Mouse (Mus musculus) midbrain, embryonic 11.5 days (tissue): ENCODE measurements around the gene Myh1. TPM values are rescaled to one million over a fixed set of nuclear protein-coding genes. Genes with fewer than 3 reads are reported as not detected.

ENCODE experiments used
- ATAC-seq: fragments of 200-750 bp; cut with Nextera tagmentation; 2 replicates; pipeline ENCODE4 v1.8.0; 2017; ENCODE audit warnings: moderate TSS enrichment, moderate library complexity; ENCODE audit not compliant: low FRiP score
- DNase-seq: peaks from one replicate; pipeline ENCODE4 v3.0.0; 2015; ENCODE audit warnings: low spot score; ENCODE audit errors: missing footprints
- H3K27ac ChIP-seq: fragments of 300-500 bp; sonication (generic); 2 replicates; pipeline ENCODE4 v1.5.1; 2014; ENCODE audit warnings: low read depth, low read length
- H3K27me3 ChIP-seq: fragments of 300-500 bp; sonication (generic); 2 replicates; pipeline ENCODE4 v1.6.1; 2014; ENCODE audit warnings: mild to moderate bottlenecking, low read length, moderate library complexity, mixed read lengths; ENCODE audit not compliant: control insufficient read depth, insufficient read depth
- H3K36me3 ChIP-seq: fragments of 300-500 bp; sonication (generic); 2 replicates; pipeline ENCODE4 v1.6.1; 2014; ENCODE audit warnings: mild to moderate bottlenecking, low read length, moderate library complexity, mixed read lengths; ENCODE audit not compliant: control insufficient read depth, insufficient read depth
- H3K4me1 ChIP-seq: fragments of 300-500 bp; sonication (generic); 2 replicates; pipeline ENCODE4 v1.6.1; 2014; ENCODE audit warnings: low read length; ENCODE audit not compliant: control insufficient read depth, insufficient read depth
- H3K4me2 ChIP-seq: fragments of 300-500 bp; sonication (generic); 2 replicates; pipeline ENCODE4 v1.6.1; 2014; ENCODE audit warnings: mild to moderate bottlenecking, moderate library complexity
- H3K4me3 ChIP-seq: fragments of 300-500 bp; sonication (generic); 2 replicates; pipeline ENCODE4 v1.5.1; 2014; ENCODE audit warnings: low read depth, low read length
- H3K9ac ChIP-seq: fragments of 300-500 bp; sonication (generic); 2 replicates; pipeline ENCODE4 v1.6.1; 2014; ENCODE audit warnings: low read length
- H3K9me3 ChIP-seq: fragments of 300-500 bp; sonication (generic); 2 replicates; pipeline ENCODE4 v1.6.1; 2016; ENCODE audit warnings: low read length; ENCODE audit not compliant: control insufficient read depth
- WGBS: fragments of 180-500 bp; shearing (Covaris S2); extraction: QIAGEN DNeasy Blood & Tissue Kit; methylation state at CpG from one replicate; pipeline ENCODE4 v1.1.7; 2014; 5-methylcytosine and 5-hydroxymethylcytosine counted together
- polyA plus RNA-seq: library from polyadenylated mRNA; unstranded; fragments of >200 nt; fragmentation: Nextera tagmentation; extraction: Ambion mirVana; gene quantifications from 2 replicates; pipeline ENCODE4 v1.2.1, GENCODE M21; 2014

Myh1 gene
- polyA plus RNA-seq, 1 experiment from 2014 or later = not detected

- Histone ChIP-seq H3K9ac (no peak overlapping the region), H3K4me2 (no peak overlapping the region), H3K27ac (no peak overlapping the region), H3K4me1 (no peaks in the 10 kb centered on the region), H3K4me3 (no peak overlapping the region), H3K36me3 (no peaks in the 10 kb centered on the region), H3K27me3 (no peaks in the 10 kb centered on the region), H3K9me3 (no peaks in the 10 kb centered on the region)
- ATAC-seq (no peak), DNase-seq (no peak)
- WGBS = 68% methylated on average over 5 of the region's 5 CpGs
Measured at GRCm38 (mm10) chr11:67164851-67165250, 35.0 kb upstream of the Myh1 start.

- Histone ChIP-seq H3K9me3 (no peaks in the 10 kb centered on the region), H3K4me1 (no peaks in the 10 kb centered on the region), H3K27ac (no peak overlapping the region), H3K4me2 (no peak overlapping the region), H3K36me3 (no peaks in the 10 kb centered on the region), H3K4me3 (no peak overlapping the region), H3K27me3 (no peaks in the 10 kb centered on the region), H3K9ac (no peak overlapping the region)
- WGBS = 50% methylated on average over 5 of the region's 5 CpGs
- DNase-seq (no peak), ATAC-seq (no peak)
Measured at GRCm38 (mm10) chr11:67169301-67169700, 30.6 kb upstream of the Myh1 start.

GRCm38 (mm10) chr11:67170727-67171126, 29.1 kb upstream of the Myh1 start, which contains the start of gene Myh2:
TSS of gene Myh2 (plus strand) at chr11:67171027.
- Histone ChIP-seq H3K9ac (no peak within 1 kb of the TSS), H3K36me3 (no peaks in the 10 kb centered on the region), H3K4me3 (no peak within 1 kb of the TSS), H3K27ac (no peak within 1 kb of the TSS), H3K9me3 (no peaks in the 10 kb centered on the region), H3K4me1 (no peaks in the 10 kb centered on the region), H3K4me2 (no peak within 1 kb of the TSS), H3K27me3 (no peaks in the 10 kb centered on the region)
- no peak for ATAC-seq
- 76% methylated on average over 14 of the region's 14 CpGs for WGBS
- no peak for DNase-seq

- Histone ChIP-seq H3K9ac (no peak overlapping the region), H3K27me3 (no peaks in the 10 kb centered on the region), H3K36me3 (no peaks in the 10 kb centered on the region), H3K4me1 (no peaks in the 10 kb centered on the region), H3K4me2 (no peak overlapping the region), H3K4me3 (no peak overlapping the region), H3K27ac (no peak overlapping the region), H3K9me3 (no peaks in the 10 kb centered on the region)
- DNase-seq = no peak
- WGBS = 91% methylated on average over 2 of the region's 2 CpGs
- ATAC-seq = no peak
Measured at GRCm38 (mm10) chr11:67172439-67172838, 27.4 kb upstream of the Myh1 start.

GRCm38 (mm10) chr11:67176376-67176775, 23.5 kb upstream of the Myh1 start:
- no peak for ATAC-seq
- Histone ChIP-seq H3K36me3 (no peaks in the 10 kb centered on the region), H3K9me3 (no peaks in the 10 kb centered on the region), H3K4me3 (no peak overlapping the region), H3K27me3 (no peaks in the 10 kb centered on the region), H3K4me2 (no peak overlapping the region), H3K9ac (no peak overlapping the region), H3K27ac (no peak overlapping the region), H3K4me1 (no peaks in the 10 kb centered on the region)
- 65% methylated on average over 5 of the region's 5 CpGs for WGBS
- DNase-seq = no peak

- H3K9me3 ChIP-seq = no peaks in the 10 kb centered on the region
- H3K4me2 ChIP-seq = no peak overlapping the region
- WGBS = 87% methylated on average over 10 of the region's 10 CpGs
- ATAC-seq (no peak), DNase-seq (no peak)
- no peak overlapping the region for H3K27ac ChIP-seq
- H3K27me3 ChIP-seq = no peaks in the 10 kb centered on the region
- no peak overlapping the region for H3K9ac ChIP-seq
- H3K4me3 ChIP-seq = no peak overlapping the region
- no peaks in the 10 kb centered on the region for H3K36me3 ChIP-seq
- no peaks in the 10 kb centered on the region for H3K4me1 ChIP-seq
Measured at GRCm38 (mm10) chr11:67190316-67190715, 9.5 kb upstream of the Myh1 start.

- no peak for ATAC-seq
- Histone ChIP-seq H3K27ac (no peak overlapping the region), H3K27me3 (no peaks in the 10 kb centered on the region), H3K9me3 (no peaks in the 10 kb centered on the region), H3K4me3 (no peak overlapping the region), H3K4me1 (no peaks in the 10 kb centered on the region), H3K9ac (no peak overlapping the region), H3K36me3 (no peaks in the 10 kb centered on the region), H3K4me2 (no peak overlapping the region)
- DNase-seq = no peak
- 91% methylated on average over 2 of the region's 2 CpGs for WGBS
Measured at GRCm38 (mm10) chr11:67190814-67191213, 9.0 kb upstream of the Myh1 start.

- 92% methylated on average over 14 of the region's 14 CpGs for WGBS
- Histone ChIP-seq H3K27ac (no peak overlapping the region), H3K9ac (no peak overlapping the region), H3K9me3 (no peaks in the 10 kb centered on the region), H3K4me3 (no peak overlapping the region), H3K36me3 (no peaks in the 10 kb centered on the region), H3K4me1 (no peaks in the 10 kb centered on the region), H3K27me3 (no peaks in the 10 kb centered on the region), H3K4me2 (no peak overlapping the region)
- DNase-seq (no peak), ATAC-seq (no peak)
Measured at GRCm38 (mm10) chr11:67191496-67191895, 8.4 kb upstream of the Myh1 start.

- Histone ChIP-seq H3K4me2 (no peak overlapping the region), H3K4me3 (no peak overlapping the region), H3K4me1 (no peaks in the 10 kb centered on the region), H3K27ac (no peak overlapping the region), H3K36me3 (no peaks in the 10 kb centered on the region), H3K9me3 (no peaks in the 10 kb centered on the region; the same call in 1 of the 2 replicates), H3K9ac (no peak overlapping the region), H3K27me3 (no peaks in the 10 kb centered on the region)
- no peak for ATAC-seq
- WGBS = 41% methylated on average over 1 of the region's 1 CpGs
- DNase-seq = no peak
Measured at GRCm38 (mm10) chr11:67199321-67199720, 531 bp upstream of the Myh1 start.

GRCm38 (mm10) chr11:67204766-67205165, 4.9 kb downstream of the Myh1 start:
- H3K9me3 ChIP-seq = no peaks in the 10 kb centered on the region
- no peaks in the 10 kb centered on the region for H3K4me1 ChIP-seq
- no peak overlapping the region for H3K4me3 ChIP-seq
- H3K36me3 ChIP-seq = no peaks in the 10 kb centered on the region
- H3K4me2 ChIP-seq = no peak overlapping the region
- no peaks in the 10 kb centered on the region for H3K27me3 ChIP-seq
- ATAC-seq (no peak), DNase-seq (no peak)
- WGBS = 77% methylated on average over 3 of the region's 3 CpGs
- H3K27ac ChIP-seq = no peak overlapping the region
- H3K9ac ChIP-seq = no peak overlapping the region
